Mouse (Mus musculus): ENCODE data around the gene Iglon5.

Gene Iglon5

DNA sequence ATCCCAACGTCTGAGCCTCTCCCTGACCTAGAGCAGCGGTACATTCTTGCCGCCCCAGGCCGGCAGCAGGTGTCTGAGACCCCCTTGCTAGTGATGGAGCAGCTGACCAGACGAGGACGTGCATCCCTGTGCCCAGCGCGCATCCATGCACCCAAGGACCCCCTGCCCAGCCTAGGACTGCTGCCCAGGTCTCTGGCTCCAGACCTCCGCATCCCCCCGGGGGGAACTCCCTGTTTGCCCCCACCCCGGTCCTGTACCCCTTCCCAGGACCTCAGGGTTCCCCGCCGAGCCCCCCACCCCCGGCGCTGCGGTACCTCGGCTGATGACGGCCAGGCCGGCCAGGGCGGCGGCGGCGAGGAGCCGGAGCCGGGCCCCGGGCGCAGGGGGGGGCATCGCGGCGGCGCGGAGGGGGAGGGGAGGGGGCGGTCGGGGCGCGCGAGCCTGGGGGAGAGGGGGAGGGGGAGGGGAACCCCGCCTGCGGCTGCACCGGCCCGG is at the start of gene Iglon5:
Gene Iglon5, minus strand, starts transcription at position 445 of the 495 bp plus-strand sequence.
- DNase-seq (ENCODE audit: low spot score) = no peak

GRCm38 (mm10) chr7:43538524-43538923 is 48.6 kb upstream of the Iglon5 start:
- DNase-seq (ENCODE audit: low spot score) = no peak

GRCm38 (mm10) chr7:43532936-43533505 is 43.1 kb upstream of the Iglon5 start:
- no peak for DNase-seq (ENCODE audit: low spot score)

DNA sequence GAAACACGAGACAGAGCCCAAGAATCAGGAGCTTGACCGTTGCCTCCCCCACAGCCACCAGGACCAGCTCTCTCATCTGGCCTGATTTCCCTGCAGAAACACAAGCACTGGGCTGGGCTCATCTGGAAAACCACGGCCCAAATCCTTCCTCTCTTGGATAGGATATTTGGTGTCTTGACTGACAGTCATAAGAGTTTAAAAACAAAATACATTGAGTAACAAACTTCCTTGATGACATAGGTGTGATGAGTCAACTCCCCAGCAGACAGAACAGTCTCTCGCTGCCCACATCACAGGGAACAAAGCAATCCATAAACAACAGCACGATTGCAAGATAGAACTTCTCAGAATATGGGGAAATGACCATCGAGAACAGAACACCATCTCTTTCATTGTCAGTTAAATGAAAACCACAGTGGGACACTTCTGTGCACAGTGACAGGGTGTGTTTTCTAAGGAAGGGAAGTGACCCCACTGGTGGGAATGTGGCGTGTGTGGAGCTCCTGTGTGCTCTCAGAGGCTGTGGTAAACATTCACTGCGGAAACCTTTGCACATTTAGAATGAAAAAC is 40.4 kb upstream of the Iglon5 start:
- no peak for DNase-seq (ENCODE audit: low spot score)

DNA sequence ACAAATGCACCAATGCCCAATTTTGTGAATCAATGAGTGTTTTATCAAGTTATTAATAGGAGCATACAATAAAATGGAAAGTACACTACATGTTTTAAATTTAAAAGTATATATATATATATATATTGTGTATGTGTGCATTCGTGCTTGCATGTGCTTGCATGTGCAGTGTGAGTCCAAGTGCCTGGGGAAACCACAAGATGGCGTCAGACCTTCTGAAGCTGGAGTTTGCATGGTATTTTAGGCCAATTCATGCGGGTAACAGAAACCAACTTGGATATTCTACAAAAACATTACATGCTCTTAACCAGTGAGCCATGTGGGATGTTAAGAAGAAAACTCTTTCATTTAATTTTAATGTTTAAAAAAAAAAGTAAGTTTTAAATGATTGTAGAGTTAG is 35.4 kb upstream of the Iglon5 start:
- DNase-seq (ENCODE audit: low spot score) = no peak

DNA sequence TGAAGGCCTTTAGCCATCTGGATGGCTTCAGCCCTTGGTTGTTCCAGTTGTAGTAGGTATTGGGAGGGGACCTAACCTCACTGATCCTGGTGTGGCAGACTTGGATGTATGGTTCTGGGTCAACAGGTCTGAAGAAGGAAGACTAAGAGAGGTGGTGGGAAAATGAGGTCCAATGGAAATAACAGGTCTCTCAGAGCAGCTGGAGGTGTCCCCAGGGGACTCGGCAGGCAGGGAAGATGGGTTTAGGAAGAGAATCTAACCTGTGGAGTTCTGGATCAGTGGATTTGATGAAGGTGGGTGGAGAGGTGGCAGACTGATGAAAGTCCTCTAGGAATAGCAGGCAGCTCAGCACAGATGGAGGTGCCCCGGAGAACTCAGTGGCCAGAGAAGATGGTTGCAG is 32.9 kb upstream of the Iglon5 start:
- no peak for DNase-seq (ENCODE audit: low spot score)

- no peak for DNase-seq (ENCODE audit: low spot score)
Observed at GRCm38 (mm10) chr7:43518341-43518740, 28.5 kb upstream of the Iglon5 start.

DNA sequence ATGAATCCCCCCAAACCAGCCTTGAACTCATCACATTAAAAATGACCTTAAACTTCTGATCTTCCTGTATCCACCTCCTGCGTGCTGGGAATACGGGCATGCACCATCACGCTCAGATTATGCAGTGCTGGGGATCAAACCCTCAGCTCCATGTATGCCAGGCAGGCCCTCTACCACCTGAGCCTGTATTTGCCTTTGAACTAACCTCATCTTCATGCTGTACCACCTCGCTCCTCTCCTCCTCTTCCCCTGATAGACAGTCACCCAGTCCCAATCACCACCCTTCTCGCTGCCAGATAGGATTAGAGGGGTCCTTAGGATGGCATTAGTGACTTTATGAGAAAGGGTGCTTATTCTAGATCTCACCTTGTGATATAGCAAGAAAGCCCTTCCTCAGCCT is 25.2 kb upstream of the Iglon5 start:
- no peak for DNase-seq (ENCODE audit: low spot score)

GRCm38 (mm10) chr7:43512519-43512918 is 22.6 kb upstream of the Iglon5 start:
- no peak for DNase-seq (ENCODE audit: low spot score)

DNA sequence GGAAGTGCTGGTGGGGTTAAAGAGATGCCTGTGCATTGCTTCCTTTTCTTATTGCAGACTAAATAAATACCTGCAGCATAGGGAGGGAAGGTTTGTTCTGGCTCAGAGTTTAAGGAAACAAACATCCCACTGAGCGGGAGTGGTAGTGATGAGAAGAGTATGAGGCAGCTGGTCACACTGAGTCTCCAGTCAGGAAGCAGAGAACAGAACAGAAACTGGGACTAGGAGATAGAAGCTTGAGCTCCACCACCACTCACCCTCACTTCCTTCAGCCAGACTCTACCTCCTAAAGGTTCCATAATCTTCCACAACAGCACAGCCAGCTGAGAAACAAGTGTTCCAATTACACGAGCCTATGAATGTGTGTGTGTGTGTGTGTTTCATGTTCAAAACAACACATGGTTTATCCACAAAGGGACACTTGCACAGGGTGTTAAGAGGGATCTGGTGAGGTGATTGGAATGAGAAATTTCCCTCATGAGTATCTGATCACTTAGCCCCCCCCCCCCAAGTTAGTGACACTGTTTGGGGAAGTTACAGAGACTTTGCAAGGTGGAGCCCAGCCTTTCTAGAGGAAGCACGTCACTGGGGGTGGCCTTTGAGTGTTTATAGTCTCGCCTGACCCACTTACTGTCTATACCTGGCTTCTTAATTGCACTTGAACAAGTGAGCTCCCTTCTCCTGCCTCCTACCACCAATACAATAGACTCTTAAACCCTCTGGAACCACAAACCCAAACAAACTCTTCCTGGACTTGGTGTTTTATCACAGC is 22.0 kb upstream of the Iglon5 start:
- no peak for DNase-seq (ENCODE audit: low spot score)

DNA sequence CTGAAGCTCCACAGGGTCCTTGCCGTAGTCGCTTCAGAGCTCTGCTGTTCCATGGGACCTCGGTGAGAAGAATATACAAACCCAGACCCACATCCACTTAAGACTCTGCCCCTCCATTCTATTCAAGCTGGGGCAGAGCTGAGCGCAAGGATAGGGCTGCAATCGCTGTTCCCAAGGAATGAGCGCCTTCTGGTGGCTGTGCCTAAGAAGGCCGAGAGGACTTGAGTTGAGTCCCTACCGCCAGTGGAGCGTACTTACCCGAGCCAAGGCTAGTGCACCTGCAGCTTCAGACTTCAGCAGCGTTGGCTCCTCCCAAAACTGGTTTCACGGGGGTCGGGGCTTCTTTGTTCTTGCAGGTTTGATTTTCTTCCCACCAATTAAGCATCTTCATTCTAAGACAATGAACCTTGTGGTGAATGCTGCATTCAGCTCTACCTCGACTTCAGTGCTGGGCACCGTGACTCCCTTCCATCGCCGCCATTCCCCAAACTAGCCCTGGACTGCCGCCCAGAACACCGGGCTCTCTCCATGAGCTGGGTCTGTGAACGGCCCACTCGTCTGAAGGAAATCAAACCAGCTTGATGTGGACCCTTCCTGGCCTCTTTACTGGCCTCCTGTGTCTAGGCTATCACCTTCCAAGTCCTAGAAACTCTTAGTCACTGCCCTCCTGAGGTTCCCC is 5.6 kb upstream of the Iglon5 start:
- peak; percentile 34 for DNase-seq (ENCODE audit: low spot score)

- no peak for DNase-seq (ENCODE audit: low spot score)
Observed at GRCm38 (mm10) chr7:43490861-43491260, 986 bp upstream of the Iglon5 start.

GRCm38 (mm10) chr7:43490182-43490584 is 308 bp upstream of the Iglon5 start:
- peak; percentile 18 for DNase-seq (ENCODE audit: low spot score)

DNA sequence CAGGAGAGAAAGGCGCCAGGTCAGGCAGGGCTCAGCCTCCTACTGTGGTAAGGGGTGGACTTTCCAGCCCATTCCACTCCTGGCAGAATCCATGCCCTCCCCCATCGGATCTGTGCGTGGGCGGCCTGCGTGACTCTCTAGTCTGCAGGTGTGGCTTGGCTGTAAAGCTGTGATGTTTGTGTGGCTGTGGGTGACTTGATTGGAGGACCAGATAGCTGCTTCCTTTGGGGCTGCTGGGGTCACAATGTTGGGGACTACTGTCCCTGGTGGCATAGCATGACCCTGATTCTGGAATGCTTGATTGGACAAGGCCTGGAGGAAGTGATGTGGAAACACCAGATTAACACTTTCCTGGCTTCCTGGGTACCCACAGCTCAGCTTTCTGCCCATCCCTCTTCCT is 1.2 kb downstream of the Iglon5 start:
- DNase-seq (ENCODE audit: low spot score) = no peak

- no peak for DNase-seq (ENCODE audit: low spot score)
Observed at GRCm38 (mm10) chr7:43483236-43483635, 6.6 kb downstream of the Iglon5 start.

DNA sequence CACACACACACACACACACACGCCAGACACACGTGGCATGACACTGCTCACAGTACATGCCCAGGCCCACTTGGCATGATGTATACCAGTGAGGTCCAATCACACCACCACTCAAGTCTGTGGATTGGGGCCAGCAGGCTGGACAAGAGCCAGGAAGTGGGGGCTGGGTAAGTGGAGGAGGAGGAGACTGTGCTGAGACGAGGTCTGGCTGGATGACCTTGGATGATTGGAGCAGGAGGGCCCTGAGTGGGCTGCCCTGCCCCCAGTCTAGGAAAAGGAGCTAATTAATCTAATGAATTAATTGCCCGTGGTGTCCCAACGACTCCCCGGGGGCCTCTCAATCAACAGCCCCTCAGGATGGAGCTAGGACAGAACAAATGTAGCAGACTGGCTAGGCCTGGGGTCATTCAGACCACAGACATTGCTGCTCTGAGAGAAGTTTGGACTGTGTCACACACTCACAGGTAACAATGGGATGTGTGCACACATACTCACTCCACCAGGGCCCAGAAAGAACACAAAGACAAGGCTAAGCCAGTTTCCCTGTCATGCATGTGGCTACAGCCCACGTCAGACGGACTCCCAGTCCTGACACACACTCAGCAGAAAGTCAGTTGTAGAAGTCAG is 7.7 kb downstream of the Iglon5 start:
- no peak for DNase-seq (ENCODE audit: low spot score)

DNA sequence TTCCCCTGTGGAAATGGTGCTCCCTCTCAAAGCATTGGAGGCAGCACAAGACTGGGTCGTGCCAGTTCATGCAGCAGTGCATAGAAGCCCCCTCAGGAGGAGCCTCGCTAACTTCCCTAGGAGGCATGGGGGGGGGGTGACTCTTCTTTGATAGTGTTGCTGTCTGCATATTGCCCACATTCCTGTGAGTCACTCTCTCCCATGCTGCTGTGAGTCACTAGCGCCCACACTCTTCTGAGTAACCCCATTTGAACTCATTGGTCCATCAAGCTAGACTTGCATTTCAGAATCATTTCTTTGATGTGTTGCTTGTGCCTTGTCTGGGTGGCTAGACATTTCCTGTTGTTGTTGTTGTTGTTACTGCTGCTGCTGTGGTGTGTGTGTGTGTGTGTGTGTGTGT is 8.7 kb downstream of the Iglon5 start:
- no peak for DNase-seq (ENCODE audit: low spot score)

DNA sequence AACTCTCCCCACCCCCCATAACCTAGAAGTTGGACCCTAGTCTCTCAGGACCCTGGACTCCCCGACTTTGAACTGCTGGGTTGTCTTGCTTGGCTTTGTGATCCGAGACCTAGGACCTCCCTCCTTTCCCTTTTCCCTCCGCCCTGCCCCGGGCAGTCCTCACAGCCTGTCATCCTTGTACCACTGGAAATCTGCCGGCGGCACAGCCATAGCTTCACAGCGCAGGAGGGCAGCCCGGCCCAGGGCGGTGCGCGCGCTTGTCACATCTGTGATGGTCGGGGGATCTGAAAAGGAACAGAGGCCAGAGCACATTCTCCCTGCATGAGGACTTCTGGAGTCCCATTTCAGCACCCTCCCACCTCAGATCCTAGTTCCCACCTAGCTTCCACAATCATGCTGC is 13.5 kb downstream of the Iglon5 start:
- DNase-seq (ENCODE audit: low spot score) = no peak

DNA sequence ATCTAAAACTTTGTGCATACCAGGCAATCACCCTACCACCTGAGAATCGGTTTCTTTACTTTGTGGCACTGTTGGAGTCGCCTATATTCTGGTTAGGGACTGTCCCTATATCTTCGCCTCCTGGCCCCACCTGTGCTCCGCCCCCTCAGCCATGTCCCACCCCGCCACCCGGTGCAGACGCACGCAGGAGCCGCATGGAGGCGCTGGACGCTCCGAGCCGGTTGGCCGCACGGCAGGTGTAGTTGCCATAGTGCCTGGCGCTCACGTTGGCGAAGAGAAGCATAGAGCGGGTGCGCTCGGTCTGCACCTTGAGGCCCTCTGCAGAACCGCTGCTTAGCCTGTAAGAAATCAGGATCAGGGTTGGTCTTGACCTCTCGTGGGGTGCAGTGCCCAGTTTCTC is 14.2 kb downstream of the Iglon5 start:
- DNase-seq (ENCODE audit: low spot score) = no peak

- no peak for DNase-seq (ENCODE audit: low spot score)
Observed at GRCm38 (mm10) chr7:43470373-43470772, 19.5 kb downstream of the Iglon5 start.

GRCm38 (mm10) chr7:43466099-43466694 is 23.7 kb downstream of the Iglon5 start:
- peak; percentile 82 for DNase-seq (ENCODE audit: low spot score)

Data from urinary bladder, postnatal 14 days (tissue).